Mouse (Mus musculus): ENCODE data around the gene Cybc1. TPM values are rescaled to one million over a fixed set of nuclear protein-coding genes. Genes with fewer than 3 reads are reported as not detected.

Cybc1 gene
- total RNA-seq (2021), result 10 to 100 TPM; 27.7 to 32.7 TPM
- long read RNA-seq, experiment 1, transcript Cybc1-204 (7 exons, 837 nt), result minor isoform, 9 of 36 reads
- long read RNA-seq, experiment 1, transcript Cybc1-201 (7 exons, 2,417 nt), result major isoform, 13 of 36 reads
- long read RNA-seq, experiment 1, partial matches to known transcripts, result 0 of 36 reads
- long read RNA-seq, experiment 1, other reads (novel, unspliced or antisense), result 12 of 36 reads
- long read RNA-seq, experiment 2, transcript Cybc1-201 (7 exons, 2,417 nt), result major isoform, 11 of 32 reads
- long read RNA-seq, experiment 2, transcript Cybc1-204 (7 exons, 837 nt), result minor isoform, 5 of 32 reads
- long read RNA-seq, experiment 2, partial matches to known transcripts, result 3 of 32 reads
- long read RNA-seq, experiment 2, other reads (novel, unspliced or antisense), result 12 of 32 reads

- peak; percentile 70 to 71 for DNase-seq (ENCODE audit: low spot score in 2 of 2)
These were observed at the start of gene Cybc1 for GRCm38 (mm10) chr11:121229018-121229439. TSS of gene Cybc1 (minus strand) at chr11:121229322.

- no peak for DNase-seq (ENCODE audit: low spot score in 2 of 2)
These were observed 48.9 kb upstream of the Cybc1 start for GRCm38 (mm10) chr11:121278011-121278410.

- no peak for DNase-seq (ENCODE audit: low spot score in 2 of 2)
These were observed 48.4 kb upstream of the Cybc1 start for GRCm38 (mm10) chr11:121277516-121277915.

GRCm38 (mm10) chr11:121261074-121261473, 32.0 kb upstream of the Cybc1 start:
- DNase-seq (ENCODE audit: low spot score in 2 of 2), result no peak

- peak in 1 of 2 experiments; percentile 34 for DNase-seq (ENCODE audit: low spot score in 2 of 2)
These were observed 31.2 kb upstream of the Cybc1 start for GRCm38 (mm10) chr11:121260211-121260906.

GRCm38 (mm10) chr11:121259160-121260100, 30.3 kb upstream of the Cybc1 start, which contains the start of gene Foxk2:
TSS of gene Foxk2 (plus strand) at chr11:121259990.
- peak; percentile 88 to 91 for DNase-seq (ENCODE audit: low spot score in 2 of 2)

- DNase-seq (ENCODE audit: low spot score in 2 of 2), result no peak
These were observed 21.1 kb upstream of the Cybc1 start for GRCm38 (mm10) chr11:121250196-121250595.

- no peak for DNase-seq (ENCODE audit: low spot score in 2 of 2)
These were observed 10.5 kb upstream of the Cybc1 start for GRCm38 (mm10) chr11:121239669-121240068.

- peak in 1 of 2 experiments; percentile 48 for DNase-seq (ENCODE audit: low spot score in 2 of 2)
These were observed 8.4 kb upstream of the Cybc1 start for GRCm38 (mm10) chr11:121237345-121238128.

GRCm38 (mm10) chr11:121236564-121237344, 7.6 kb upstream of the Cybc1 start, which contains the start of gene Narf:
TSS of gene Narf (plus strand) at chr11:121237253.
- DNase-seq (ENCODE audit: low spot score in 2 of 2), result peak; percentile 99 to 100

- no peak for DNase-seq (ENCODE audit: low spot score in 2 of 2)
These were observed 6.5 kb upstream of the Cybc1 start for GRCm38 (mm10) chr11:121235475-121236238.

- no peak for DNase-seq (ENCODE audit: low spot score in 2 of 2)
These were observed 3.6 kb upstream of the Cybc1 start for GRCm38 (mm10) chr11:121232706-121233105.

- DNase-seq (ENCODE audit: low spot score in 2 of 2), result no peak
These were observed 2.6 kb upstream of the Cybc1 start for GRCm38 (mm10) chr11:121231628-121232291.

GRCm38 (mm10) chr11:121231191-121231590, 2.1 kb upstream of the Cybc1 start:
- no peak for DNase-seq (ENCODE audit: low spot score in 2 of 2)

- no peak for DNase-seq (ENCODE audit: low spot score in 2 of 2)
These were observed 749 bp downstream of the Cybc1 start for GRCm38 (mm10) chr11:121228129-121229017.

- no peak for DNase-seq (ENCODE audit: low spot score in 2 of 2)
These were observed 7.7 kb downstream of the Cybc1 start for GRCm38 (mm10) chr11:121221321-121222010.
